Mouse (Mus musculus) CH12.LX (cell line): ENCODE measurements around the gene Ttyh2. TPM values are rescaled to one million over a fixed set of nuclear protein-coding genes. Genes with fewer than 3 reads are reported as not detected.

Experiments used
- DNase-seq: peaks from one replicate; pipeline ENCODE4 v3.0.0-alpha.2; 2013; ENCODE audit errors: extremely low read depth
- H3K27ac ChIP-seq: 2 replicates; pipeline ENCODE4 v1.5.1; 2012; ENCODE audit warnings: low read depth, mild to moderate bottlenecking, control low read depth, moderate library complexity; ENCODE audit not compliant: insufficient read depth
- H3K27me3 ChIP-seq: replicated peaks from 2 replicates; pipeline ENCODE3; 2012; ENCODE audit warnings: inconsistent platforms
- H3K36me3 ChIP-seq, 2 experiments: replicated peaks in 1 of 2; 2 replicates each; pipeline versions ENCODE3 to v1.6.1; 2012; ENCODE audit warnings: inconsistent platforms in 1 of 2, low read length in 1 of 2, mild to moderate bottlenecking in 1 of 2, mixed read lengths in 1 of 2, moderate library complexity in 1 of 2; ENCODE audit not compliant: control insufficient read depth in 1 of 2, insufficient read depth in 1 of 2
- H3K4me1 ChIP-seq, 2 experiments: 2 replicates each; pipeline ENCODE4 v1.6.1; 2012; ENCODE audit warnings: inconsistent platforms in 1 of 2, moderate library complexity in 1 of 2; ENCODE audit not compliant: insufficient read depth in 2 of 2, control insufficient read depth in 1 of 2
- H3K4me2 ChIP-seq: 2 replicates; pipeline ENCODE4 v1.6.1; 2012; ENCODE audit warnings: low read depth, mild to moderate bottlenecking, control low read depth; ENCODE audit not compliant: poor library complexity, insufficient read depth, severe bottlenecking
- H3K4me3 ChIP-seq, 3 experiments: fragments of 150-350 bp in 1 of 3; sonication (generic) in 1 of 3; replicated peaks in 1 of 3; 2 replicates each; pipeline versions ENCODE3 to v1.5.1; 2011 to 2012; ENCODE audit warnings: low read depth in 2 of 3, low read length in 2 of 3, mild to moderate bottlenecking in 2 of 3, moderate library complexity in 2 of 3, control low read depth in 1 of 3, improper control_type of control experiment in 1 of 3, inconsistent platforms in 1 of 3, mixed read lengths in 1 of 3; ENCODE audit not compliant: poor library complexity in 1 of 3
- H3K79me2 ChIP-seq: replicated peaks from 2 replicates; pipeline ENCODE4 v1.6.1; 2012; ENCODE audit warnings: mild to moderate bottlenecking, moderate library complexity; ENCODE audit not compliant: control insufficient read depth, poor library complexity, insufficient read depth, severe bottlenecking; ENCODE audit errors: extremely low read depth
- H3K9ac ChIP-seq: 2 replicates; pipeline ENCODE4 v1.6.1; 2012; ENCODE audit warnings: low read depth, mild to moderate bottlenecking, control low read depth, moderate library complexity; ENCODE audit not compliant: insufficient read depth
- H3K9me3 ChIP-seq: replicated peaks from 2 replicates; pipeline ENCODE3; 2012; ENCODE audit warnings: low read length, inconsistent platforms, mixed read lengths
- BHLHE40 ChIP-seq: IDR thresholded peaks from 2 replicates; pipeline ENCODE4 v1.6.1; 2011; ENCODE audit warnings: mild to moderate bottlenecking, low read depth, low read length, improper control_type of control experiment
- CHD1 ChIP-seq: IDR thresholded peaks from 2 replicates; pipeline ENCODE4 v1.6.1; 2012; ENCODE audit warnings: low read depth, low read length, improper control_type of control experiment, inconsistent platforms
- CTCF ChIP-seq, 2 experiments: IDR thresholded peaks in 1 of 2; conservative IDR thresholded peaks in 1 of 2; 2 replicates each; pipeline ENCODE4 v1.5.1; 2011 to 2012; ENCODE audit warnings: low read depth in 2 of 2, low read length in 2 of 2, improper control_type of control experiment in 1 of 2, inconsistent platforms in 1 of 2, mild to moderate bottlenecking in 1 of 2, moderate library complexity in 1 of 2
- ETS1 ChIP-seq: conservative IDR thresholded peaks from 2 replicates; pipeline ENCODE4 v1.6.1; 2012; ENCODE audit warnings: low read depth, mild to moderate bottlenecking, inconsistent platforms, low read length, improper control_type of control experiment, moderate library complexity
- HCFC1 ChIP-seq: IDR thresholded peaks from 2 replicates; pipeline ENCODE4 v1.6.1; 2012; ENCODE audit warnings: low read depth, mild to moderate bottlenecking, inconsistent platforms, low read length, improper control_type of control experiment
- JUN ChIP-seq: IDR thresholded peaks from 2 replicates; pipeline ENCODE4 v1.6.1; 2011; ENCODE audit warnings: low read depth, mild to moderate bottlenecking, low read length, improper control_type of control experiment, moderate library complexity; ENCODE audit not compliant: insufficient read depth
- KAT2A ChIP-seq: IDR thresholded peaks from 2 replicates; pipeline ENCODE4 v1.6.1; 2012; ENCODE audit warnings: low read length, improper control_type of control experiment, inconsistent platforms; ENCODE audit not compliant: insufficient replicate concordance
- MEF2A ChIP-seq: IDR thresholded peaks from 2 replicates; pipeline ENCODE4 v1.6.1; 2014; ENCODE audit warnings: low read depth, mild to moderate bottlenecking, inconsistent platforms, low read length, improper control_type of control experiment, borderline replicate concordance
- MXI1 ChIP-seq: IDR thresholded peaks from 2 replicates; pipeline ENCODE4 v1.6.1; 2011; ENCODE audit warnings: mild to moderate bottlenecking, low read depth, low read length, improper control_type of control experiment
- MYC ChIP-seq: IDR thresholded peaks from 2 replicates; pipeline ENCODE4 v1.6.1; 2011; ENCODE audit warnings: low read depth, mild to moderate bottlenecking, improper control_type of control experiment, low read length
- NRF1 ChIP-seq: IDR thresholded peaks from 2 replicates; pipeline ENCODE4 v1.6.1; 2014; ENCODE audit warnings: low read depth, mild to moderate bottlenecking, inconsistent platforms, low read length, improper control_type of control experiment, moderate library complexity
- RAD21 ChIP-seq: IDR thresholded peaks from 2 replicates; pipeline ENCODE4 v1.6.1; 2011; ENCODE audit warnings: low read depth, mild to moderate bottlenecking, low read length, improper control_type of control experiment, moderate library complexity
- SIN3A ChIP-seq: IDR thresholded peaks from 2 replicates; pipeline ENCODE4 v1.6.1; 2012; ENCODE audit warnings: low read length, improper control_type of control experiment, inconsistent platforms
- SMC3 ChIP-seq: IDR thresholded peaks from 2 replicates; pipeline ENCODE4 v1.6.1; 2011; ENCODE audit warnings: low read depth, low read length, improper control_type of control experiment
- TCF12 ChIP-seq: IDR thresholded peaks from 2 replicates; pipeline ENCODE4 v1.6.1; 2014; ENCODE audit warnings: low read depth, mild to moderate bottlenecking, inconsistent platforms, low read length, improper control_type of control experiment
- USF1 ChIP-seq: IDR thresholded peaks from 2 replicates; pipeline ENCODE4 v1.6.1; 2014; ENCODE audit warnings: low read depth, mild to moderate bottlenecking, inconsistent platforms, low read length, improper control_type of control experiment
- USF2 ChIP-seq: conservative IDR thresholded peaks from 2 replicates; pipeline ENCODE4 v1.6.1; 2011; ENCODE audit warnings: low read depth, low read length, improper control_type of control experiment
- ZKSCAN1 ChIP-seq: IDR thresholded peaks from 2 replicates; pipeline ENCODE4 v1.6.1; 2012; ENCODE audit warnings: low read depth, inconsistent platforms, low read length, improper control_type of control experiment, borderline replicate concordance
- dilution Hi-C: fragments of 300-500 bp; cut with MboI; formaldehyde crosslinking; loops from 2 replicates; pipeline ENCODE4 v1.14.3; 2020; ENCODE audit warnings: low sequenced_read_pairs; ENCODE audit not compliant: extremely low pct_unique_long_range_greater_than_20kb, extremely low pct_ligation_motif_present
- in situ Hi-C: fragments of 300-500 bp; cut with MboI; formaldehyde crosslinking; loops from 3 replicates; pipeline ENCODE4 v1.14.3; 2019; ENCODE audit warnings: low sequenced_read_pairs, low pct_ligation_motif_present, low pct_unique_long_range_greater_than_20kb, mixed read lengths
- polyA plus RNA-seq: library from polyadenylated mRNA; unstranded; fragments of >175 nt; gene quantifications from 2 replicates; pipeline ENCODE4 v1.2.1, GENCODE M21; 2012; ENCODE audit warnings: low read depth; ENCODE audit not compliant: insufficient read length
- total RNA-seq, 2 experiments: library from RNA; depleted of rRNA; stranded (reverse); fragments of 300-350 nt in 1 of 2; fragments of >200 nt in 1 of 2; gene quantifications; 2 replicates each; pipeline ENCODE4 v1.2.3; 2012 to 2014

The Ttyh2 gene
- total and polyA plus RNA-seq, 3 experiments: 0.82 to 2.4 (median 1.4) TPM

- in situ Hi-C loops (loop anchor here (25.0 kb wide), 1 partner anchor 951 kb away; the partner anchor contains the start of gene Cpsf4l), dilution Hi-C loops (no loop called here)
- no peak for TF ChIP-seq KAT2A
- no peak for TF ChIP-seq USF2
- TF ChIP-seq RAD21: peak; percentile 20
- TF ChIP-seq SMC3: peak; percentile 61
- no peak for TF ChIP-seq BHLHE40
- TF ChIP-seq SIN3A: no peak
- no peak for TF ChIP-seq TCF12
- no peak for TF ChIP-seq NRF1
- peak; percentile 83 to 88 for TF ChIP-seq CTCF (conservative IDR thresholded peaks at IDR 0.05 in 1 of 2, IDR thresholded peaks at IDR 0.05 in 1 of 2; ENCODE audit: low read depth in 2 of 2, low read length in 2 of 2)
- no peak for TF ChIP-seq JUN
- TF ChIP-seq HCFC1: no peak
- TF ChIP-seq MXI1: no peak
- TF ChIP-seq ETS1: no peak
- no peak for TF ChIP-seq CHD1
- no peak overlapping the region for H3K9ac ChIP-seq
- H3K27me3 ChIP-seq: peaks cover 51% of the 10 kb centered on the region
- peaks cover 0 to 7% of the 10 kb centered on the region in 2 experiments; a peak in 1 of 4 replicates for H3K4me1 ChIP-seq
- H3K36me3 ChIP-seq: no peaks in the 10 kb centered on the region
- no peaks in the 10 kb centered on the region for H3K79me2 ChIP-seq
- H3K4me3 ChIP-seq: no peak overlapping the region
- no peak overlapping the region for H3K4me2 ChIP-seq
- no peaks in the 10 kb centered on the region for H3K9me3 ChIP-seq
- DNase-seq: peak; percentile 63
- no peak overlapping the region for H3K27ac ChIP-seq
Observed at GRCm38 (mm10) chr11:114662746-114663362, 12.4 kb upstream of the Ttyh2 start.

DNA sequence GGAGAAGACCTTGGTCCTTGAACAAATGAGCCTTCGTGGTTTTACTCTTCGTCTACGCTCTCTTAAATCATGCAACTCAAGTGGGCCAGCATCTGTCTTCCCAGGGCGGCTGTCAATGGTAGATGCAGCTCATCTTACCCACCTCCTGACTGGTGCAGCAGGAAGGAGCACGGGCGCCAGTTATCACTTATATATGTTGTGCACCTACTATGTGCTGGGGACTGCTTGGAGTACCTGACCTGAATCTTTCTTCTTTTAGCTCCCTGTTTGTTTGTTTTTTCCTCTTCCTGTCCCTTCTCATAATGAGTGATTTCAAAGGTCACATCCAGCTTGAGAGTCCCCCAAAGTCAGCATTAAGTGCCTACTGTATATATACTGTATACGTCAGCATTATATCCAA is 11.1 kb upstream of the Ttyh2 start:
- Histone ChIP-seq H3K9me3 (no peaks in the 10 kb centered on the region), H3K4me1 (peaks cover 0 to 8% of the 10 kb centered on the region in 2 experiments; a peak in 1 of 4 replicates), H3K79me2 (peaks cover 8% of the 10 kb centered on the region), H3K36me3 (peaks cover 0 to under 1% of the 10 kb centered on the region in 2 experiments), H3K4me3 (no peak overlapping the region), H3K9ac (no peak overlapping the region), H3K4me2 (no peak overlapping the region), H3K27me3 (peaks cover 43% of the 10 kb centered on the region), H3K27ac (no peak overlapping the region)
- dilution Hi-C loops (no loop called here), in situ Hi-C loops (loop anchor here (25.0 kb wide), 1 partner anchor 952 kb away; the partner anchor contains the start of gene Cpsf4l)
- TF ChIP-seq MYC (no peak), MEF2A (no peak), USF1 (no peak), ZKSCAN1 (peak; percentile 59)
- DNase-seq: no peak
